Mouse (Mus musculus) MEL (cell line): ENCODE data around the gene Axdnd1. TPM values are rescaled to one million over a fixed set of nuclear protein-coding genes. Genes with fewer than 3 reads are reported as not detected.

Experiments used
- DNase-seq: peaks from one replicate; pipeline ENCODE4 v3.0.0; 2011; ENCODE audit warnings: low read depth, low spot score
- H3K27ac ChIP-seq: 2 replicates; pipeline ENCODE4 v1.5.1; 2012; ENCODE audit warnings: low read depth, mild to moderate bottlenecking, control low read depth, low read length, moderate library complexity; ENCODE audit not compliant: control insufficient read depth
- H3K27me3 ChIP-seq, 2 experiments: fragments of 150-350 bp in 1 of 2; sonication (generic) in 1 of 2; 2 replicates each; pipeline ENCODE4 v1.6.1; 2012; ENCODE audit warnings: low read length in 2 of 2, mild to moderate bottlenecking in 2 of 2, improper control_type of control experiment in 1 of 2, moderate library complexity in 1 of 2; ENCODE audit not compliant: insufficient read depth in 2 of 2, control insufficient read depth in 1 of 2
- H3K36me3 ChIP-seq, 2 experiments: 2 replicates each; pipeline ENCODE4 v1.6.1; 2012 to 2014; ENCODE audit warnings: low read length in 2 of 2, improper control_type of control experiment in 1 of 2, inconsistent platforms in 1 of 2, mild to moderate bottlenecking in 1 of 2; ENCODE audit not compliant: insufficient read depth in 2 of 2, control insufficient read depth in 1 of 2
- H3K4me1 ChIP-seq, 2 experiments: fragments of 150-350 bp in 1 of 2; sonication (generic) in 1 of 2; 2 replicates each; pipeline ENCODE4 v1.6.1; 2012; ENCODE audit warnings: low read length in 2 of 2, improper control_type of control experiment in 1 of 2, mild to moderate bottlenecking in 1 of 2; ENCODE audit not compliant: insufficient read depth in 2 of 2, control insufficient read depth in 1 of 2
- H3K4me3 ChIP-seq, 2 experiments: fragments of 150-350 bp in 1 of 2; sonication (generic) in 1 of 2; 2 replicates each; pipeline ENCODE4 v1.5.1; 2012; ENCODE audit warnings: low read depth in 2 of 2, low read length in 2 of 2, mild to moderate bottlenecking in 2 of 2, moderate library complexity in 2 of 2, control low read depth in 1 of 2, improper control_type of control experiment in 1 of 2; ENCODE audit not compliant: control insufficient read depth in 1 of 2, insufficient read depth in 1 of 2
- H3K79me2 ChIP-seq: 2 replicates; pipeline ENCODE4 v1.6.1; 2012; ENCODE audit warnings: mild to moderate bottlenecking, low read length, moderate library complexity; ENCODE audit not compliant: control insufficient read depth, poor library complexity, insufficient read depth
- H3K9ac ChIP-seq: 2 replicates; pipeline ENCODE4 v1.6.1; 2012; ENCODE audit warnings: low read depth, mild to moderate bottlenecking, control low read depth, low read length, moderate library complexity; ENCODE audit not compliant: control insufficient read depth, poor library complexity, severe bottlenecking
- H3K9me3 ChIP-seq: fragments of 150-350 bp; sonication (generic); replicated peaks from 2 replicates; pipeline ENCODE4 v1.6.1; 2012; ENCODE audit warnings: mild to moderate bottlenecking, low read length, improper control_type of control experiment, moderate library complexity; ENCODE audit not compliant: insufficient read depth
- E2F4 ChIP-seq: IDR thresholded peaks from 2 replicates; pipeline ENCODE4 v1.6.1; 2011; ENCODE audit warnings: low read depth, low read length, improper control_type of control experiment, borderline replicate concordance
- GABPA ChIP-seq: IDR thresholded peaks from 2 replicates; pipeline ENCODE4 v1.6.1; 2012; ENCODE audit warnings: low read depth, mild to moderate bottlenecking, inconsistent platforms, low read length, improper control_type of control experiment, moderate library complexity
- KAT2A ChIP-seq: conservative IDR thresholded peaks from 2 replicates; pipeline ENCODE4 v1.6.1; 2012; ENCODE audit warnings: low read depth, low read length, improper control_type of control experiment, inconsistent platforms
- MAFK ChIP-seq: IDR thresholded peaks from 2 replicates; pipeline ENCODE4 v1.6.1; 2011; ENCODE audit warnings: low read depth, mild to moderate bottlenecking, low read length, improper control_type of control experiment, borderline replicate concordance
- MAZ ChIP-seq: IDR thresholded peaks from 2 replicates; pipeline ENCODE4 v1.6.1; 2012; ENCODE audit warnings: low read depth, mild to moderate bottlenecking, inconsistent platforms, low read length, improper control_type of control experiment
- MEF2A ChIP-seq: IDR thresholded peaks from 2 replicates; pipeline ENCODE4 v1.6.1; 2014; ENCODE audit warnings: low read depth, mild to moderate bottlenecking, inconsistent platforms, low read length, improper control_type of control experiment; ENCODE audit not compliant: poor library complexity, insufficient replicate concordance, severe bottlenecking; ENCODE audit errors: extremely low read depth
- MXI1 ChIP-seq: IDR thresholded peaks from 2 replicates; pipeline ENCODE4 v1.6.1; 2011; ENCODE audit warnings: mild to moderate bottlenecking, low read depth, low read length, improper control_type of control experiment
- MYB ChIP-seq: IDR thresholded peaks from 2 replicates; pipeline ENCODE4 v1.6.1; 2011; ENCODE audit warnings: mild to moderate bottlenecking, low read depth, low read length, improper control_type of control experiment
- MYC ChIP-seq: IDR thresholded peaks from 2 replicates; pipeline ENCODE4 v1.6.1; 2011; ENCODE audit warnings: low read depth, mild to moderate bottlenecking, low read length, improper control_type of control experiment, moderate library complexity
- NRF1 ChIP-seq: IDR thresholded peaks from 2 replicates; pipeline ENCODE4 v1.6.1; 2014; ENCODE audit warnings: low read depth, mild to moderate bottlenecking, inconsistent platforms, low read length, improper control_type of control experiment, moderate library complexity; ENCODE audit not compliant: poor library complexity, insufficient read depth, severe bottlenecking
- POLR2A ChIP-seq, 2 experiments: IDR thresholded peaks; 2 replicates each; pipeline ENCODE4 v1.6.1; 2011 to 2012; ENCODE audit warnings: low read length in 2 of 2, mild to moderate bottlenecking in 2 of 2, control low read depth in 1 of 2, improper control_type of control experiment in 1 of 2, low read depth in 1 of 2, moderate library complexity in 1 of 2; ENCODE audit not compliant: control insufficient read depth in 1 of 2, insufficient read depth in 1 of 2, poor library complexity in 1 of 2
- POLR2AphosphoS2 ChIP-seq: IDR thresholded peaks from 2 replicates; pipeline ENCODE4 v1.6.1; 2011; ENCODE audit warnings: low read length, improper control_type of control experiment
- SIN3A ChIP-seq: IDR thresholded peaks from 2 replicates; pipeline ENCODE4 v1.6.1; 2012; ENCODE audit warnings: low read length, improper control_type of control experiment, inconsistent platforms
- TCF12 ChIP-seq: IDR thresholded peaks from 2 replicates; pipeline ENCODE4 v1.6.1; 2014; ENCODE audit warnings: low read depth, mild to moderate bottlenecking, inconsistent platforms, low read length, improper control_type of control experiment, moderate library complexity
- UBTF ChIP-seq: IDR thresholded peaks from 2 replicates; pipeline ENCODE4 v1.6.1; 2012; ENCODE audit warnings: low read depth, mild to moderate bottlenecking, inconsistent platforms, low read length, improper control_type of control experiment, moderate library complexity, borderline replicate concordance; ENCODE audit not compliant: insufficient read depth
- ZKSCAN1 ChIP-seq: IDR thresholded peaks from 2 replicates; pipeline ENCODE4 v1.6.1; 2012; ENCODE audit warnings: low read depth, mild to moderate bottlenecking, inconsistent platforms, low read length, improper control_type of control experiment, moderate library complexity
- polyA plus RNA-seq, 2 experiments: library from polyadenylated mRNA; stranded (reverse) in 1 of 2; unstranded in 1 of 2; fragments of >175 nt in 1 of 2; fragments of >200 nt in 1 of 2; gene quantifications; 2 replicates each; pipeline versions ENCODE4 v1.2.1 to v1.2.4; 2012; ENCODE audit warnings: low replicate concordance in 2 of 2, low read depth in 1 of 2; ENCODE audit not compliant: insufficient read length in 2 of 2, insufficient read depth in 1 of 2, missing spikeins in 1 of 2
- total RNA-seq: library from RNA; depleted of rRNA; stranded (reverse); fragments of 300-350 nt; gene quantifications from 2 replicates; pipeline ENCODE4 v1.2.3, GENCODE M21; 2012

The Axdnd1 gene
- total and polyA plus RNA-seq, 3 experiments: 0.08 to 0.29 TPM; not detected in 1

GRCm38 (mm10) chr1:156467655-156468255 is 46.8 kb upstream of the Axdnd1 start:
- no peak for TF ChIP-seq KAT2A
- TF ChIP-seq MAFK: no peak
- no peaks in the 10 kb centered on the region for H3K9me3 ChIP-seq

DNA sequence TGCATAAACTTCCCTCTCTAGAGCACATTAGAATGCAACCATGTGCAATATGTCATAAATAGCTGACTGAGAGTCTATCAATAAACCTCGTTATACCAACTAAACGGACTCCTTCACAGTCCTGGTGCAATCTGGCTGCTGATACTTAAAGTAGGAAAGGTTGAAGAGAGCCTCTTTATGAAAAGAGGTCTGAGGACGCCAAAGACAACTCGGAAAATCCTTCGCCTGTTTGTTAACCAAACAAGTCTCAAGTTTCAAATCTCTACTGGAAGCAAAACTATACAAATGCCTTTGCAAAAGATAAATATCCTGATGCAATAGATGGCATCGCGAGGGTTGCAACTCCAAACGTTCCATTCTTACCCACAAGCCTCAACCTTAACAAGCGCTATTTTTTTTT is 44.0 kb upstream of the Axdnd1 start:
- no peak for DNase-seq
- Histone ChIP-seq H3K9me3 (no peaks in the 10 kb centered on the region), H3K27ac (no peak overlapping the region), H3K36me3 (peaks cover 0 to 5% of the 10 kb centered on the region in 2 experiments; a peak in 2 of 4 replicates), H3K4me3 (no peak overlapping the region), H3K79me2 (no peaks in the 10 kb centered on the region), H3K9ac (no peak overlapping the region), H3K4me1 (peaks cover 0 to 8% of the 10 kb centered on the region in 2 experiments; a peak in 3 of 4 replicates), H3K27me3 (no peaks in the 10 kb centered on the region)
- no peak for TF ChIP-seq GABPA
- no peak for TF ChIP-seq POLR2A (IDR thresholded peaks at IDR 0.05; ENCODE audit: control insufficient read depth in 1 of 2, insufficient read depth in 1 of 2, low read depth in 1 of 2, low read length in 2 of 2, poor library complexity in 1 of 2)
- no peak for TF ChIP-seq MXI1
- TF ChIP-seq SIN3A: no peak

More at GRCm38 (mm10) chr1:156467655-156468255, 46.8 kb upstream of the Axdnd1 start:
- H3K4me3 ChIP-seq: no peak overlapping the region
- H3K36me3 ChIP-seq: no peaks in the 10 kb centered on the region
- no peak for DNase-seq
- no peaks in the 10 kb centered on the region for H3K27me3 ChIP-seq
- H3K9ac ChIP-seq: no peak overlapping the region
- H3K4me1 ChIP-seq: peaks cover 0 to under 1% of the 10 kb centered on the region in 2 experiments; a peak in 1 of 4 replicates
- no peaks in the 10 kb centered on the region for H3K79me2 ChIP-seq
- no peak overlapping the region for H3K27ac ChIP-seq

GRCm38 (mm10) chr1:156463981-156464853 is 43.3 kb upstream of the Axdnd1 start:
- TF ChIP-seq POLR2AphosphoS2 (no peak), MEF2A (no peak), NRF1 (no peak), TCF12 (no peak), ZKSCAN1 (no peak), MAZ (no peak), E2F4 (no peak), MYB (no peak), UBTF (no peak), MYC (no peak), MXI1 (no peak)
- TF ChIP-seq, all 39 proteins: peak for 0

More at GRCm38 (mm10) chr1:156463981-156464853, 43.3 kb upstream of the Axdnd1 start:
- H3K79me2 ChIP-seq: no peaks in the 10 kb centered on the region
- no peak overlapping the region for H3K9ac ChIP-seq
- H3K4me3 ChIP-seq: no peak overlapping the region
- H3K27ac ChIP-seq: no peak overlapping the region
- peaks cover 0 to 5% of the 10 kb centered on the region in 2 experiments; a peak in 2 of 4 replicates for H3K36me3 ChIP-seq
- DNase-seq: no peak
- H3K4me1 ChIP-seq: peaks cover 0 to 8% of the 10 kb centered on the region in 2 experiments; a peak in 3 of 4 replicates
- H3K9me3 ChIP-seq: no peaks in the 10 kb centered on the region
- no peaks in the 10 kb centered on the region for H3K27me3 ChIP-seq
